Mouse (Mus musculus) liver, adult 2 months (tissue): ENCODE measurements around the gene Meis1.

Source experiments
- CTCF ChIP-seq: fragments of 200-500 bp; IDR thresholded peaks from 2 replicates; pipeline ENCODE4 v1.5.1; 2011; ENCODE audit warnings: low read depth, low read length, control low read depth
- POLR2A ChIP-seq: fragments of 200-500 bp; IDR thresholded peaks from 2 replicates; pipeline ENCODE4 v1.6.1; 2011; ENCODE audit warnings: low read length, control low read depth; ENCODE audit not compliant: insufficient read depth; ENCODE audit errors: extremely low read depth

DNA sequence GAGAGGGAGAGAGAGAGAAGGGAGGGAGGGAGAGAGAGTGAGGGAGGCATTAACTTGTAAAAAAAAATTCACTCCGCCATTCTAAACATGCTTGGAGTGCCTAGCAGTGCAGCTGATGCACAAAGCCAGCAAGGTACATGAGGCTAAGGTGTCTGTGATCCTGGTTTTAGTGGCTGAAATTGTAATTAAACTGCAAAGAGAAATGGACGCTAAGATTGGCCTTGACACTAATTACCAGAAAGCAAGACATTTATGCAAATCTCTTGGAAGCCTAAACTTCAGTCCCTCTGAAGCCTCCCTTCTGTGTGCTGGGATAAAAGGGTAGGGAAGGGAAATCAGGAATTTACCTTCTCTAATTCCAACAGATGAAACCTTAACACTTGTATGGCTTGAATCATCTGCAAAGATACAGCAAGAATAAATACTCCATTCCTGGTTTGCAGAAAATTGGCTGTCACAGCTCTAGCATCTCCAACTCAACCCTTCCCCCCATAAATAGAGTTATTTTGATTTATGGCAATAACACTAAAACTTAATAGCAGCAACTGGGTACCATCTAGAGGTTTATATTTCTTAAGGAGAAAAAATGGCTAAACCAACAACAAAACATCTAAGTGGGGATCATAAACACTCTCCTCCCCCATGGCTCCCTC, 6.2 kb downstream of the Meis1 start:
- no peak for TF ChIP-seq CTCF
- no peak for TF ChIP-seq POLR2A
